Mouse (Mus musculus): ENCODE measurements around the gene Qsox1.

Gene Qsox1

GRCm38 (mm10) chr1:155801014-155801991 is 11.4 kb downstream of the Qsox1 start:
- no peak for DNase-seq (ENCODE audit: extremely low spot score)

GRCm38 (mm10) chr1:155798000-155798399 is 14.7 kb downstream of the Qsox1 start:
- no peak for DNase-seq (ENCODE audit: extremely low spot score)

- no peak for DNase-seq (ENCODE audit: extremely low spot score)
These were observed 15.3 kb downstream of the Qsox1 start for GRCm38 (mm10) chr1:155797425-155797824.

GRCm38 (mm10) chr1:155796757-155797405 is 15.8 kb downstream of the Qsox1 start:
- no peak for DNase-seq (ENCODE audit: extremely low spot score)

- no peak for DNase-seq (ENCODE audit: extremely low spot score)
These were observed 16.9 kb downstream of the Qsox1 start for GRCm38 (mm10) chr1:155795791-155796233.

GRCm38 (mm10) chr1:155794855-155795254 is 17.8 kb downstream of the Qsox1 start:
- DNase-seq (ENCODE audit: extremely low spot score), result no peak

- DNase-seq (ENCODE audit: extremely low spot score), result no peak
These were observed 20.8 kb downstream of the Qsox1 start for GRCm38 (mm10) chr1:155791919-155792318.

- no peak for DNase-seq (ENCODE audit: extremely low spot score)
These were observed 22.3 kb downstream of the Qsox1 start for GRCm38 (mm10) chr1:155790111-155790974.

GRCm38 (mm10) chr1:155785886-155786285 is 26.8 kb downstream of the Qsox1 start:
- no peak for DNase-seq (ENCODE audit: extremely low spot score)

GRCm38 (mm10) chr1:155784343-155785205 is 28.1 kb downstream of the Qsox1 start:
- DNase-seq (ENCODE audit: extremely low spot score), result peak; percentile 68

- no peak for DNase-seq (ENCODE audit: extremely low spot score)
These were observed 30.3 kb downstream of the Qsox1 start for GRCm38 (mm10) chr1:155782382-155782781.

- DNase-seq (ENCODE audit: extremely low spot score), result no peak
These were observed 34.8 kb downstream of the Qsox1 start for GRCm38 (mm10) chr1:155777641-155778625.

- DNase-seq (ENCODE audit: extremely low spot score), result peak; percentile 56
These were observed 53.5 kb downstream of the Qsox1 start for GRCm38 (mm10) chr1:155759167-155759566.

- no peak for DNase-seq (ENCODE audit: extremely low spot score)
These were observed 54.0 kb downstream of the Qsox1 start for GRCm38 (mm10) chr1:155758711-155759110.

- no peak for DNase-seq (ENCODE audit: extremely low spot score)
These were observed 55.1 kb downstream of the Qsox1 start for GRCm38 (mm10) chr1:155757621-155758020.

GRCm38 (mm10) chr1:155753411-155753810 is 59.3 kb downstream of the Qsox1 start:
- no peak for DNase-seq (ENCODE audit: extremely low spot score)

GRCm38 (mm10) chr1:155751484-155752255 is 61.0 kb downstream of the Qsox1 start, which contains the start of gene Lhx4:
Gene Lhx4 (minus strand): TSS chr1:155751684.
- DNase-seq (ENCODE audit: extremely low spot score), result no peak

- DNase-seq (ENCODE audit: extremely low spot score), result no peak
These were observed 62.0 kb downstream of the Qsox1 start for GRCm38 (mm10) chr1:155750517-155751178.

Data from embryo, embryonic 9.5 days (tissue).